Mouse (Mus musculus) cortical plate, adult 2 months (tissue): Measurements from ENCODE around the gene 6430531B16Rik.

Source experiments
- CTCF ChIP-seq: fragments of 200-500 bp; IDR thresholded peaks from 2 replicates; pipeline ENCODE4 v1.5.1; 2011; ENCODE audit warnings: mild to moderate bottlenecking, control low read depth, low read length; ENCODE audit not compliant: insufficient read depth; ENCODE audit errors: extremely low read depth
- POLR2A ChIP-seq: fragments of 200-500 bp; IDR thresholded peaks from 2 replicates; pipeline ENCODE4 v1.6.1; 2011; ENCODE audit warnings: mild to moderate bottlenecking, low read length, control low read depth; ENCODE audit not compliant: insufficient read depth; ENCODE audit errors: extremely low read depth

DNA sequence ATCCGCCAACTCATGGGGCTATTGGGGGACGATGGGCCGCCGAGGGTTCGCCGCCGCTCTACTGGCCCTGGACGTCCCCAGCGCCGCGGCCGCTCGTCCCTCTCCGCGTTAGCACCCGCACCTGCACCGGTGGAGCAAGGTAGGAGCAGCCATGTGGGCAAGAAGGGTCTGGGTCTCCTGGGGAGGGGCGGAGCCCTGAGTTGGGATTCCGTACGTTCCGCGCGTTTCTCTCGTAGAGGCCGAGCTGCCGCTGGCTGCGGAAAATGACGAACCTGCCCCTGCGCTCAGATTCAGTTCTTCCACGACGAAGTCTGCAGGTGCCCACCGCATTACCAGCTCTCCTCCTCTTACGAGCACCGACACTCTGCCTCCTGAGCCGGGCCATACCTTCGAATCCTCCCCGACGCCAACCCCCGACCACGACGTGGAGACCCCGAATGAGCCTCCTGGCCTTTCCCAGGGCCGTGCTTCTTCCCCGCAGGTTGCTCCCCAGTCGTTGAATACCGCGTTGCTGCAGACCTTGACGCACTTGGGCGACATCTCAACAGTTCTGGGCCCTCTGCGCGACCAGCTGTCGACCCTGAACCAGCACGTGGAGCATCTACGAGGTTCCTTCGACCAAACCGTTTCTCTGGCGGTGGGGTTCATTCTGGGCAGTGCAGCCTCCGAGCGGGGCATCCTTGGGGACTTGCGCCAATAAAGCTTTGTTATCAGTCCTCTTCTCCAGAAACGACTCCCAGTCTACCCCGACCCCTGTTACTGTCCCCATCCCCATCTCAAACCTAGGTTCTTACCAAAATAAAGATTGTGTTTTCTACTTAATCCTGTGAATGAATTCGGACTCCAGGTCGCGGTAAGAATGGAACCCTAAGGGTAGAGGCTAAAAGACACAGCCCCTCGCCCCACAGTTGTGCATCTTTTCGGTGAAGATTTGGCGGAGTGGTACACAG is 34.0 kb downstream of the 6430531B16Rik start:
- TF ChIP-seq CTCF (no peak), POLR2A (no peak)
